Mouse (Mus musculus) inflammation-experienced regulatory T-cells (primary cell): Measurements from ENCODE around the gene Lifr. TPM values are rescaled to one million over a fixed set of nuclear protein-coding genes. Genes with fewer than 3 reads are reported as not detected.

Experiments
- polyA plus RNA-seq, 2 experiments: library from polyadenylated mRNA; unstranded; fragments of 100-300 nt; shearing (Covaris generic); gene quantifications; one replicate each; pipeline ENCODE4 v1.2.1; 2017

Lifr gene
- polyA plus RNA-seq, result under 1 TPM; 0.66 to 0.90 TPM

DNA sequence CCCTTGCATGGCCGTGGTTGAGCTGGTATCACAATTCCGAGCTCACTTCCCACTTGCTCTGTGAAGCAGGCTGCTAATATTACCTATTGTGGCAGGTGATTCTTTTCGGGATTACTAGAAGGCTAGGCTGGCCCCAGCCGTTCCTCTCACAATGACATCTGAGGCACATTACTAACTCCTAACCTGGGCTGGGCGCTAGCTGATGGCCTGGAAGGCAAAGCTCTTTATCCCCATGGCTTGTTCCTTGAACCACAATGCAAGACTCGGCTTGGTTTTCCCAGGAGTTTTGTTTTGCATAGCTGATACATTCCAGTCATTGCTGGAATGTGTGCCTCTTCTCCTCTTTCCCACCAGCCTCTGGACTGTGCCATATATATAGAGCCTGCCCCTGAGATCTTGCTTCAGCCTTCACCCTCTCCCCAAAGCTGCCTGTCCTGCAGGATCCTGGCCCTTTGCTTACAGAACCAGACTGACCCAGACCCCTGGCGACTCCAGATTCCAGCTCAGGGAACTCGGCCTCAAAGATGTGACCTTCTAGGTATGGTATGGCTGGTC, at the start of gene Lifr:
TSS of gene Lifr (plus strand) at position 404 of the 555 bp plus-strand sequence.

Other genes starting within 250 kb of the Lifr start
- 1 to 10 TPM in 1 of 2 experiments, under 1 TPM in 1; 0.66 to 3.2 TPM for gene Osmr, start 215.6 kb upstream of the Lifr start, polyA plus RNA-seq